Mouse (Mus musculus) lung, postnatal 0 days (tissue): ENCODE measurements at regions not wholly inside any gene's neighbourhood (a gene's known extent, or its start where the extent isn't known, plus 50 kb on each side); places are given as distances from the start of the nearest gene placed in this dataset.

ENCODE experiments used
- ATAC-seq: fragments of 200-750 bp; cut with Nextera tagmentation; 2 replicates; pipeline ENCODE4 v1.8.0; 2017; ENCODE audit warnings: moderate library complexity
- DNase-seq: peaks from one replicate; pipeline ENCODE4 v3.0.0-alpha.2; 2016; ENCODE audit warnings: low spot score
- H3K27ac ChIP-seq: fragments of 300-500 bp; sonication (generic); 2 replicates; pipeline ENCODE4 v1.5.1; 2014; ENCODE audit warnings: antibody characterized with exemption, mild to moderate bottlenecking, low read length, mixed read lengths
- H3K27me3 ChIP-seq: fragments of 300-500 bp; sonication (generic); replicated peaks from 2 replicates; pipeline ENCODE4 v1.6.1; 2014; ENCODE audit warnings: low read length, mixed read lengths; ENCODE audit not compliant: insufficient read depth
- H3K36me3 ChIP-seq: fragments of 300-500 bp; sonication (generic); 2 replicates; pipeline ENCODE4 v1.6.1; 2014; ENCODE audit warnings: low read length, mixed read lengths; ENCODE audit not compliant: insufficient read depth
- H3K4me1 ChIP-seq: fragments of 300-500 bp; sonication (generic); 2 replicates; pipeline ENCODE4 v1.6.1; 2014; ENCODE audit warnings: antibody characterized with exemption, low read depth, low read length, mixed read lengths; ENCODE audit not compliant: insufficient read depth
- H3K4me2 ChIP-seq: fragments of 300-500 bp; sonication (generic); replicated peaks from 2 replicates; pipeline ENCODE4 v1.6.1; 2014; ENCODE audit warnings: low read depth, mild to moderate bottlenecking, low read length, moderate library complexity, mixed read lengths
- H3K4me3 ChIP-seq: fragments of 300-500 bp; sonication (generic); 2 replicates; pipeline ENCODE4 v1.5.1; 2014; ENCODE audit warnings: low read depth, low read length
- H3K9ac ChIP-seq: fragments of 300-500 bp; sonication (generic); replicated peaks from 2 replicates; pipeline ENCODE4 v1.6.1; 2014; ENCODE audit warnings: low read depth, mild to moderate bottlenecking
- H3K9me3 ChIP-seq: fragments of 300-500 bp; sonication (generic); 2 replicates; pipeline ENCODE4 v1.6.1; 2016; ENCODE audit warnings: low read length, mixed read lengths
- CTCF ChIP-seq: IDR thresholded peaks from 2 replicates; pipeline ENCODE4 v1.5.1; 2016; ENCODE audit warnings: antibody characterized with exemption, mild to moderate bottlenecking
- EP300 ChIP-seq: IDR thresholded peaks from 2 replicates; pipeline ENCODE4 v1.6.1; 2016; ENCODE audit warnings: antibody characterized with exemption, mild to moderate bottlenecking, control low read depth
- WGBS: fragments of 180-500 bp; shearing (Covaris S2); extraction: QIAGEN DNeasy Blood & Tissue Kit; methylation state at CpG from one replicate; pipeline ENCODE4 v1.1.7; 2014; 5-methylcytosine and 5-hydroxymethylcytosine counted together

DNA sequence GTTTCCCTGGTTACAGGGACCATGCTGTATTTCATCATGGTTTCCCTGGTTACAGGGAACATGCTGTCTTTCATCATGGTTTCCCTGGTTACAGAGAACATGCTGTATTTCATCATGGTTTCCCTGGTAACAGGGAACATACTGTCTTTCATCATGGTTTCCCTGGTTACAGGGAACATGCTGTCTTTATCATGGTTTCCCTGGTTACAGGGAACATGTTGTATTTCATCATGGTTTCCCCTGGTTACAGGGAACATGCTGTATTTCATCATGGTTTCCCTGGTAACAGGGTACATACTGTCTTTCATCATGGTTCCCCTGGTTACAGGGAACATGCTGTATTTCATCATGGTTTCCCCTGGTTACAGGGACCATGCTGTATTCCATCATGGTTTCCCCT lies 1579.5 kb downstream of the 4930444P10Rik start:
- Histone ChIP-seq H3K9me3 (no peaks in the 10 kb centered on the region), H3K36me3 (no peaks in the 10 kb centered on the region), H3K27me3 (no peaks in the 10 kb centered on the region), H3K4me3 (no peak overlapping the region), H3K4me1 (no peaks in the 10 kb centered on the region), H3K4me2 (no peak overlapping the region), H3K27ac (no peak overlapping the region), H3K9ac (no peak overlapping the region)
- ATAC-seq (no peak), DNase-seq (no peak)
- TF ChIP-seq CTCF = no peak
- TF ChIP-seq EP300 = no peak

DNA sequence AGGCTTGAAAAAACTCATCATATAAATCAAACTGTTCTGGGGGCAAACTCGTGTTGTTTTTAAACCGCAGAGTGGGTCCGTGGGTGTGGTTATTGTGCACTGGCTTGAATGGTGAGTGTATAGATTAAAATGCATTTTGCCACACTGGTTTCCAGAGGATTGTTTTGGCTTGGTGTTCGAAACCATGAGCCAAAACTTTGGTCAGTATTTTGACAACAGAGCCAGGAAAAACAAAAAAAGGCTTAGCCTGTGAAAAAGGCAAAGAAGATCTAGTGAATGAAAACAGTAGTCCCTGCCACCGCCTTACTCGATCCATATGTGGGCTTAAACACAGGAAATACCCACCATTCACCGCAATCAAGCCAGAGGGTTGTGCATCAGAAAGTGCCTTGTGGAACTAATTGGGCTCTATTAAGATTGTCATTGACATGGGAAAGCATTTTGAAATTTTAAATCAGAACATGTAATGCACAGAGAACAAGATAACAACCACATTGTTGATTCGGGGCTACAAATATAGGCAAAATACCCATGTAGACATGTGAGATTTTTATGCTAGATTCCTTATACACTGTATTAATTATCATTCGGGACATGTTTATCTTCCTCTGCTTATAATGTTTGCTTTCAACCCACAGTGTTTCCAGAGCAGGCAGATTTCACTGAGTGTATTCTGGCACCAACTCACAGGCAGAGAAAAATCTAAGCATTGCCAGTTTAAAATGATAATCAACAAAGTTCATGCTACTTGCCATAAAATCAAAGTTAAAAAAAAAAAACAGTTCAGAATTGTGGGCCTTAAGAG lies 1580.4 kb downstream of the 4930444P10Rik start:
- DNase-seq (no peak), ATAC-seq (no peak)
- H3K36me3 ChIP-seq = no peaks in the 10 kb centered on the region
- H3K4me2 ChIP-seq = no peak overlapping the region
- H3K27me3 ChIP-seq = peaks cover 6% of the 10 kb centered on the region; the same call in 1 of the 2 replicates
- no peaks in the 10 kb centered on the region for H3K4me1 ChIP-seq
- TF ChIP-seq EP300 = no peak
- TF ChIP-seq CTCF = no peak
- no peak overlapping the region for H3K9ac ChIP-seq
- H3K27ac ChIP-seq = no peak overlapping the region
- 64% methylated on average over 9 of the region's 9 CpGs for WGBS
- H3K9me3 ChIP-seq = no peaks in the 10 kb centered on the region
- H3K4me3 ChIP-seq = no peak overlapping the region

DNA sequence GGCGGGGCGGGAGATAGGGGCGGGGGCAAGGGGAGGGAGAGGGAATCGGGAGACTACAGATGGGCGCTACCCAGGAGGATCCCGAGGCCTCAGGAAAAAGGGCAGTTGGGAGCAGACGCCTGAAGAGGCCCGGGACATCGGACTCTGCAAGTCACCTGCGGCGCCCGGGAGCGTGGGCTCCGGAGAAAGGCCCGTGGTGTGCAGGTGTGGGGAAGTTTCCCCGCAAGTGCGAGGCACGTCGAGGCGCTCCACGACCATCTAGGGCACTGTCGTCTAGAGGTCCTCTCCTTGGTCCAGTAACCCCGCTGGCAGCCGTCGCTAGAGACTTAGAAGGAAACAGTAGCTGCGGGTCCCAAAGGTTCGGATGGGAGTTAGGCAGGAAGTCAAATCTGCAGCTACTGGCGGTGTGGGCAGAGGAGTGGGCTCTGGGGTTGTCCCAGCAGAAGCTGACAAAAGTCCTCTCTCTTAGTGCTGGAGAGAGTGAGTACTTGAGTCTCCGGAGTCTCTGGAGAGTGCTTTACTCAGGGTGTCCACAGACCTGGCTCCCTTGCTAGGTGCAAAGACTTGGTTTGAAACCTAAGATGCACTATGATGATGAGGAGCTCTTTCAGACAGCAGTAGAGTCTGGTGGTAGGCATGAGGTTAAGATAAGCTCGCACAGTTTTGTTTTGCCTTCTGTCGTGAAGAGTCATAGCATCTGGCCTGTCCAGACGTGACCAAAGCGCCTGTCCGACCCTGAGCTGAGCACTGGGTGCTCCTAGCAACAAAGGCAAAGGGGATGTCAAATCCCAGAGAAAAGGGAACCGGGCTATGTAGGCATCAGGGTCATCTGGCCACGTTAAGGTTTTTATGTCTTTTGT lies 1586.1 kb downstream of the 4930444P10Rik start:
- TF ChIP-seq CTCF = no peak
- TF ChIP-seq EP300 = no peak
- ATAC-seq = peak; percentile 41
- no peaks in the 10 kb centered on the region; the same call in 1 of the 2 replicates for H3K4me1 ChIP-seq
- no peak for DNase-seq
- H3K27me3 ChIP-seq = peaks cover 40% of the 10 kb centered on the region
- WGBS = 5% methylated on average over 35 of the region's 36 CpGs
- no peaks in the 10 kb centered on the region for H3K36me3 ChIP-seq
- peak overlapping the region; percentile 33 for H3K4me3 ChIP-seq
- no peak overlapping the region for H3K27ac ChIP-seq
- H3K4me2 ChIP-seq = peak overlapping the region; percentile 64
- H3K9me3 ChIP-seq = no peaks in the 10 kb centered on the region
- no peak overlapping the region for H3K9ac ChIP-seq

DNA sequence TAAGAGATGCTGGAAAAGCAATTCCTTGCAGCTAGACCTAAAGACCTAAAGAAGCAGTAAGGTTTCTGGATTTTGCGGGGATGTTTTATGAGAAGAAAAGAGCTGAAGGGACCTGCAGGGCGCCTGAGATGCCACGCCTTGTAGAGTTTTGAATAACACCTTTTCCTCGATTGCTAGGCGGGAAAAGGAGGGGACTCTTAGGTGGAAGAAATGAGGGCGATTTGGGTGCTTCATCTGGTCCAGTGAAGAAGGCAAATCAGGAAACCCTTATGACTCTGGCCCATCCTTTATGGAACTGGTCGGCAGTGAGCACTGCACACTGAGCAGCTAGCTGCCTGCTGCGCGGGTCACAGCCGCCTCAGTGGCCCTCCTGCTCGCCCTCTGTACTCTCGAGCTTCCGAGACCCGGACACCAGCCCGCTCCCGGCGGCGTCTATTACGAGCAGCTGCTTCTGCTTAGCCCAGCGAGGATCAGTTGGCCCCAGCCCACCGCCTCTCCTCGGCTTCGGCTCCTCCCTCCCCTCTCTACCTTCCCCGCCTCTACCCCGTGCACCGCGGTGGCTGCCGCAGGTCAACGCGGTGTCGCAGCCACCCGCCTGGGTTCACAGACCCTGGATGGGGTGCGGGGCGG lies 1586.8 kb downstream of the 4930444P10Rik start:
- peaks cover 40% of the 10 kb centered on the region for H3K27me3 ChIP-seq
- TF ChIP-seq EP300 (no peak), CTCF (no peak)
- no peaks in the 10 kb centered on the region for H3K36me3 ChIP-seq
- 1% methylated on average over 33 of the region's 34 CpGs for WGBS
- H3K4me3 ChIP-seq = peak overlapping the region; percentile 33
- H3K27ac ChIP-seq = no peak overlapping the region
- H3K9me3 ChIP-seq = no peaks in the 10 kb centered on the region
- H3K4me1 ChIP-seq = no peaks in the 10 kb centered on the region; the same call in 1 of the 2 replicates
- no peak overlapping the region for H3K9ac ChIP-seq
- ATAC-seq = peak; percentile 62
- DNase-seq = no peak
- peak overlapping the region; percentile 64 for H3K4me2 ChIP-seq

DNA sequence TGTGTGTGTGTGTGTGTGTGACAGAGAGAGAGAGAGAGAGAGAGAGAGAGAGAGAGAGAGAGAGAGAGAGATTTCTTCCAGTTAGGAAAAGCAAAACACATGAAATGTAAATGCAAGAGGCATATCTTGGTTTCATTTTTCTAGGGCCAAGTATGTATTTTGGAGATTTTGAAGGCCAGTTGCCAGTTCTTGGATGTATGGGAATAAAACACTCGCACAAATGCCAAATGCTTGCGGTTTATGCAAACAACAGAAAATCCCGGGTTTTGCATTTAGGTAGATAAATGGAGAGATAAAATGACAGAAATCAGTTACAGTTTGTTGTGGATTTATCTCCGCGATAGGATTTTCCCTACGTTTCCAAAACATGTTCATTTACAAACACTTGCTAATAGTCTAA lies 1587.4 kb downstream of the 4930444P10Rik start:
- TF ChIP-seq CTCF (no peak), EP300 (no peak)

More for the DNA sequence above, 1587.4 kb downstream of the 4930444P10Rik start:
- H3K4me2 ChIP-seq = peak overlapping the region; percentile 64; the same call in 1 of the 2 replicates
- peaks cover 40% of the 10 kb centered on the region for H3K27me3 ChIP-seq
- no peak overlapping the region for H3K9ac ChIP-seq
- no peak for DNase-seq
- no peaks in the 10 kb centered on the region; the same call in 1 of the 2 replicates for H3K4me1 ChIP-seq
- H3K9me3 ChIP-seq = no peaks in the 10 kb centered on the region
- WGBS = 9% methylated on average over 6 of the region's 6 CpGs
- no peak overlapping the region for H3K4me3 ChIP-seq
- no peak overlapping the region for H3K27ac ChIP-seq
- no peak for ATAC-seq
- H3K36me3 ChIP-seq = no peaks in the 10 kb centered on the region
